Mouse (Mus musculus): ENCODE data around the gene Tanc1. TPM values are rescaled to one million over a fixed set of nuclear protein-coding genes. Genes with fewer than 3 reads are reported as not detected.
A peak's percentile ranks its signal among the peaks of the same experiment; 100 is the strongest.
"Not testable (repeated sequence)": the region's sequence is repeated elsewhere in the genome, so short reads cannot be mapped to it uniquely, and the experiment has no call there.

The Tanc1 gene
- 50.2 and 58.3 TPM in 2 replicates for polyA plus RNA-seq (2015; fragmentation: Nextera tagmentation; extraction: Ambion mirVana)

DNA sequence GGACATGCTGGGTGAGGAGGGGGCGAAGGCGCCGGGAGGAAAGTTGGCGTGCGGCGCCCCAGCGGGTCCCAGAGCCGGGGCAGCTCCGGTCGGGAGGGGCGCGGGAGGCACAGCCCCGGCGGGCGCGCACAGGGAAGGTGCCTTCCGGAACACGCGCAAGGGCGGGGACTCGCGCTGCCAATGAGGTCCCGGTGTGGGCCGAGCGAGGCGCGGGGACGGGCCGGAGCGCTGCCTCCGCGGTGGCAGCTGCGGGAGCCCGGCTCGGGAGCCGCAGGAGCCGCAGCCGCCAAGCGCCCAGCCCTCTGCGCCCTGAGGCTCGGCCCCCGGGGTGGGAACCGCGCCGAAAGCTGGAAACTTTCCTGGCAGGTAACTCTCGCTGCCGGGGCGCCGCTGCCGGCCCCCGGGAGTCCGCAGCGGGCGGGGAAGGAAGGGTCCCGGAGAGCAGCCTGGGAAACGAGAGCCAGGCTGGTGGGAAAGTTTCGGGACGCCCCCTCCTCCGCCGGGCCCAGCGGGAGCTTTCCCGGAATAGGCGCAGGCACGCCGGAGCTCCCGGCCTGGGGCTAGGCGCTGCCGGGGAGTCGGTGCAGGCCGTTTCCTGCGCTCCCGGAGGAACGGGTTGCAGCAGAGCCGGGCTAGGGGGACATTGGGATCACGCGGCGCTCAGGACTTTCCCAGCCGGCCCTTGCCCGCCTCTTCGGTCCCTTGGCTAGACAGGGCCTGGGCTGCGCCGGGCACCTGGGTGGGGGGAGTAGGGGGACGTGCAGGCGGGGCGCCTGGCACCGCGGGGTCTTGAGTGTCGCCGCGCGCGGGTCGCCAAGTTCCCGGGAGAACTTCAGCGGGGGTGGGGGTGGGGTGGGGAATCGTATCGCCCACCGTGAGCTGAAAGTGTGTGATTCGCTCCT is at the start of gene Tanc1:
Gene Tanc1 (plus strand): TSS at position 212 of the 902 bp plus-strand sequence.
- Histone ChIP-seq H3K4me1 (peaks cover 76% of the 10 kb centered on the region), H3K27ac (peak within 1 kb of the TSS; percentile 98), H3K36me3 (no peaks in the 10 kb centered on the region), H3K9ac (peak within 1 kb of the TSS; percentile 99), H3K4me2 (peak within 1 kb of the TSS; percentile 87), H3K4me3 (replicated peaks) (peak within 1 kb of the TSS; percentile 95), H3K27me3 (no peaks in the 10 kb centered on the region), H3K9me3 (replicated peaks) (no peaks in the 10 kb centered on the region)
- WGBS: under 1% methylated on average over 92 of the region's 99 CpGs
- ATAC-seq (replicated peaks; ENCODE audit: low FRiP score): peak; percentile 94

DNA sequence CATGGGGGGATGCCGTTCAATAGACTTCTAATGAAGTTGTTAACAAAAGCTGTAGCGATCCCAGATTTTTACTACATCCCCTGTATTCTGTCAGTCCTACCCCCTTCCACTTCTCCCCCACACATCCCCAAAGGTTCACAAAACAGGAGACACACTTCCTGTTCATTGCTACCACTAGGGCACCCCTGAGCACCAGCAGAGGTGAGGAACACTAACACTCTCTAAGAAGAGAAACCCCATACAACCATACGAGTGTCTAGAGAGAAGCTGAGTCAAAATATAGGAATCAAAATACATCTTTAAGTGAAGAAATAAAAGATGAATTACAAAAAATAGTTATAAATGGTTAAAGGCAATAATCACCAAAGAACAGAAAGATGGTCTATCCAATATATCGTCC is 49.6 kb upstream of the Tanc1 start:
- H3K27ac ChIP-seq: peak overlapping the region; percentile 68
- H3K9me3 ChIP-seq (replicated peaks): no peaks in the 10 kb centered on the region
- no peak overlapping the region for H3K9ac ChIP-seq
- 59% methylated on average over 4 of the region's 4 CpGs for WGBS
- no peak for ATAC-seq (replicated peaks; ENCODE audit: low FRiP score)
- no peaks in the 10 kb centered on the region for H3K36me3 ChIP-seq
- H3K4me1 ChIP-seq: peaks cover 25% of the 10 kb centered on the region
- H3K4me3 ChIP-seq (replicated peaks): no peak overlapping the region
- no peak overlapping the region for H3K4me2 ChIP-seq
- H3K27me3 ChIP-seq: no peaks in the 10 kb centered on the region

GRCm38 (mm10) chr2:59562696-59563095 is 49.1 kb upstream of the Tanc1 start:
- 12% methylated on average over 5 of the region's 5 CpGs for WGBS
- Histone ChIP-seq H3K4me1 (peaks cover 25% of the 10 kb centered on the region), H3K9me3 (replicated peaks) (no peaks in the 10 kb centered on the region), H3K27ac (peak overlapping the region; percentile 68), H3K9ac (no peak overlapping the region), H3K27me3 (no peaks in the 10 kb centered on the region), H3K36me3 (no peaks in the 10 kb centered on the region), H3K4me3 (replicated peaks) (no peak overlapping the region), H3K4me2 (0 out of 2 replicates have a peak overlapping the region, but pooled peaks have one; percentile 14)
- ATAC-seq (replicated peaks; ENCODE audit: low FRiP score): peak; percentile 70

DNA sequence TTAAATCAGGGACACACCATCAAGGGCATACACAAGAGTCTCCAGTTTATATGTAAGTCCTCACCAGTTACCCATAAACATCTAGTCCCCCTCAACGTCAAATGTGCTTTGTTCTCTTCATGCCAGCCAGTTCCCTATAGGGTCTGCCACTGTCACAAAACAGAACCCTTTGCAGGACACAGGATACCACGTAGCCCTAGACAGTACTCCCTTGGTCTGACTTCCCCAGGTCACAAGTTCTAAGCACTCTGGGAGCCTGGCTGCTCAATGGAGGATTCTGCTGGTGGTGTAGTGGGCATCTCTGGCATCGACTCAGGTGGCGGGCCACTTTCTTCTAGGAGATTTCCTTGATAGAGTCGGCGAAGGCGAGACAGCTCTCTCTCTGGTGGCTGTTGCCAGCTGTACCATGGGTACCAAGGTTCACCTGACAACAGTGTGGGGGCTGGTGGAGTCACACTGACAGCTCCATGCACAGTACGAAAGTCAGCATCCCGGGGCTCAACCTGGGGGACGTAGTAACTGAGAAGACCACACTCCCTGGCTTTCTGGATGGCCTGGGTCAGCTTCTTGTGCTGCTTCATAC is 47.7 kb upstream of the Tanc1 start:
- peak; percentile 34; the same call in 1 of the 2 replicates for ATAC-seq (replicated peaks; ENCODE audit: low FRiP score)
- WGBS: 63% methylated on average over 3 of the region's 10 CpGs
- not testable (repeated sequence) for H3K4me2 ChIP-seq; H3K9ac ChIP-seq; H3K27ac ChIP-seq; H3K36me3 ChIP-seq; H3K4me3 ChIP-seq (replicated peaks); H3K9me3 ChIP-seq (replicated peaks); H3K27me3 ChIP-seq
- H3K4me1 ChIP-seq: peaks cover 25% of the 10 kb centered on the region

DNA sequence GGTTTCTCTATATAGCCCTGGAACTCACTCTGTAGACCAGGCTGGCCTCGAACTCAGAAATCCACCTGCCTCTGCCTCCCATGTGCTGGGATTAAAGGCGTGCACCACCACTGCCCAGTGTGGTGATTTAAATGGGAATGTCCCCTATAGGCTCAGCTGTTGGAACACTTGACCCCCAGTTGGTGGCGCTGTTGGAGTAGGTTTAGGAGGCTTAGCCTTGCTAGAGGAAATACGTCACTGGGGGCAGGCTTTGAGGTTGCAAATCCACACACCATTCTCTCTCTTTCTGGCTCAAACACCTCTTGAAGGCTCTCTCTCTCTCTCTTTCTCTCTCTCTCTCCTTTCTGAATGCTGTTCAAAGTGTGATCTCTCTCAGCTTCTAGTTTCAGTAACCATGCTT is 46.9 kb upstream of the Tanc1 start:
- H3K4me3 ChIP-seq (replicated peaks): no peak overlapping the region
- H3K9me3 ChIP-seq (replicated peaks): 0 out of 2 replicates have a peak, but pooled peaks cover 10% of the 10 kb centered on the region
- H3K4me2 ChIP-seq: no peak overlapping the region
- 86% methylated on average over 4 of the region's 4 CpGs for WGBS
- no peak overlapping the region for H3K27ac ChIP-seq
- no peaks in the 10 kb centered on the region for H3K36me3 ChIP-seq
- ATAC-seq (replicated peaks; ENCODE audit: low FRiP score): no peak
- no peaks in the 10 kb centered on the region for H3K27me3 ChIP-seq
- peaks cover 22% of the 10 kb centered on the region for H3K4me1 ChIP-seq
- no peak overlapping the region for H3K9ac ChIP-seq

GRCm38 (mm10) chr2:59580939-59581338 is 30.9 kb upstream of the Tanc1 start:
- 23% methylated on average over 7 of the region's 7 CpGs for WGBS
- Histone ChIP-seq H3K27me3 (no peaks in the 10 kb centered on the region), H3K9me3 (replicated peaks) (no peaks in the 10 kb centered on the region), H3K9ac (no peak overlapping the region), H3K4me3 (replicated peaks) (no peak overlapping the region), H3K4me2 (no peak overlapping the region), H3K27ac (peak overlapping the region; percentile 10; the same call in 1 of the 2 replicates), H3K4me1 (peaks cover 6% of the 10 kb centered on the region), H3K36me3 (no peaks in the 10 kb centered on the region)
- no peak for ATAC-seq (replicated peaks; ENCODE audit: low FRiP score)

GRCm38 (mm10) chr2:59583961-59584360 is 27.9 kb upstream of the Tanc1 start:
- Histone ChIP-seq H3K27me3 (no peaks in the 10 kb centered on the region), H3K27ac (no peak overlapping the region), H3K4me3 (replicated peaks) (no peak overlapping the region), H3K9ac (no peak overlapping the region), H3K9me3 (replicated peaks) (no peaks in the 10 kb centered on the region), H3K4me1 (peaks cover 6% of the 10 kb centered on the region), H3K36me3 (no peaks in the 10 kb centered on the region), H3K4me2 (no peak overlapping the region)
- WGBS: 81% methylated on average over 6 of the region's 6 CpGs
- no peak for ATAC-seq (replicated peaks; ENCODE audit: low FRiP score)

- no peak overlapping the region for H3K9ac ChIP-seq
- no peak overlapping the region for H3K4me2 ChIP-seq
- ATAC-seq (replicated peaks; ENCODE audit: low FRiP score): no peak
- no peak overlapping the region for H3K27ac ChIP-seq
- H3K36me3 ChIP-seq: no peaks in the 10 kb centered on the region
- H3K4me3 ChIP-seq (replicated peaks): no peak overlapping the region
- 69% methylated on average over 10 of the region's 10 CpGs for WGBS
- H3K27me3 ChIP-seq: no peaks in the 10 kb centered on the region
- no peaks in the 10 kb centered on the region for H3K9me3 ChIP-seq (replicated peaks)
- no peaks in the 10 kb centered on the region for H3K4me1 ChIP-seq
Measured at GRCm38 (mm10) chr2:59587387-59588095, 24.3 kb upstream of the Tanc1 start.

DNA sequence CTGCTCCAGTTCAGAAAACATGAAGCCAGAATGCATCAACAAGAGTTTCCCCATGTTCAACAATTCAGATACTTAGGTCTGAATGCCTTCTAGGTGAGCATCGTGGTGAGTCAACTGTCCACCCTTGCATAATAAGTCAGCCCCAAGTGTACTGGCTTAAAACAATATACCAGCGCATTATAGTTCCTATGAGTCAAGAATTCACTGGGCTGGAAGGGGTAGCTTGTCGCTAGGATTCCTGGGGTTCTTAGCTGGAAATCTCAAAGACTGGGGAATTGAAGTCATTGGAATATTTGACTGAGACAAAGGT is 23.8 kb upstream of the Tanc1 start:
- Histone ChIP-seq H3K9ac (no peak overlapping the region), H3K9me3 (replicated peaks) (no peaks in the 10 kb centered on the region), H3K27me3 (no peaks in the 10 kb centered on the region), H3K27ac (no peak overlapping the region), H3K4me2 (no peak overlapping the region), H3K4me3 (replicated peaks) (no peak overlapping the region), H3K4me1 (0 out of 2 replicates have a peak, but pooled peaks cover 2% of the 10 kb centered on the region), H3K36me3 (no peaks in the 10 kb centered on the region)
- no peak for ATAC-seq (replicated peaks; ENCODE audit: low FRiP score)
- WGBS: 83% methylated on average over 3 of the region's 3 CpGs

DNA sequence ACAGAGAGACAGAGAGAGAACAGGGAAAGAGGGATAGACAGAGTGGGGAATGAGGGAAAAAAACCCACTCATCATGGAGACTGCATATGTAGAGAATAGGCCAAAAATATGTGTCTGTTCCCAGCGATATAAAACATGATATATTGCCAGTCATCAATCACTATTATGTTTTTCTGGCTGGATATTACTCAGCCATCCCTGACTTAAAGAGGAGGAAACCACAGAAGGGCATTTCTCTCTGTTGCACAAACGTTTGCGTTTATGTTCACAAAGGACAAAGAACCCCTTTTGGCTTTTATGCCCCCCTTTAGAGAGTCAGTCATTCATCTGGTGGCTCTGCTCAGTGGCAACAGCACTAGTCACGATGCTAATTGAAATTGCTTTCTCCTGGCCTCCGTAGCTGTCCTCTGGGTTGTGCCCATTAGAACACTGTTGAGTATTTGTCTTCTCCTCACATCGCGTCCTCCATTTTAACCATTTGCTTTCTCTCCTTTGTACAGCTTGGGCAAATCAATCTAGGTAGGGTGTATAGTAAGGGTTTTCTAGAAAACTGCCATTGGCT is 18.4 kb upstream of the Tanc1 start:
- Histone ChIP-seq H3K9me3 (replicated peaks) (no peaks in the 10 kb centered on the region), H3K27me3 (no peaks in the 10 kb centered on the region), H3K4me3 (replicated peaks) (no peak overlapping the region), H3K4me2 (peak overlapping the region; percentile 20; the same call in 1 of the 2 replicates), H3K4me1 (peaks cover 31% of the 10 kb centered on the region), H3K9ac (no peak overlapping the region), H3K27ac (peak overlapping the region; percentile 51; the same call in 1 of the 2 replicates), H3K36me3 (no peaks in the 10 kb centered on the region)
- peak; percentile 43; the same call in 1 of the 2 replicates for ATAC-seq (replicated peaks; ENCODE audit: low FRiP score)
- WGBS: 10% methylated on average over 7 of the region's 7 CpGs

GRCm38 (mm10) chr2:59594095-59594494 is 17.7 kb upstream of the Tanc1 start:
- no peaks in the 10 kb centered on the region for H3K27me3 ChIP-seq
- 43% methylated on average over 6 of the region's 6 CpGs for WGBS
- peaks cover 38% of the 10 kb centered on the region for H3K4me1 ChIP-seq
- no peak overlapping the region for H3K9ac ChIP-seq
- no peak overlapping the region for H3K4me3 ChIP-seq (replicated peaks)
- no peak for ATAC-seq (replicated peaks; ENCODE audit: low FRiP score)
- peak overlapping the region; percentile 51; the same call in 1 of the 2 replicates for H3K27ac ChIP-seq
- H3K9me3 ChIP-seq (replicated peaks): no peaks in the 10 kb centered on the region
- peak overlapping the region; percentile 20; the same call in 1 of the 2 replicates for H3K4me2 ChIP-seq
- H3K36me3 ChIP-seq: no peaks in the 10 kb centered on the region

Data from kidney, embryonic 15.5 days (tissue).